Mouse (Mus musculus): ENCODE data around the gene Cox4i1. TPM values are rescaled to one million over a fixed set of nuclear protein-coding genes. Genes with fewer than 3 reads are reported as not detected.

The Cox4i1 gene
- polyA plus RNA-seq, 1 experiment from 2014 or later: 1,016 TPM

DNA sequence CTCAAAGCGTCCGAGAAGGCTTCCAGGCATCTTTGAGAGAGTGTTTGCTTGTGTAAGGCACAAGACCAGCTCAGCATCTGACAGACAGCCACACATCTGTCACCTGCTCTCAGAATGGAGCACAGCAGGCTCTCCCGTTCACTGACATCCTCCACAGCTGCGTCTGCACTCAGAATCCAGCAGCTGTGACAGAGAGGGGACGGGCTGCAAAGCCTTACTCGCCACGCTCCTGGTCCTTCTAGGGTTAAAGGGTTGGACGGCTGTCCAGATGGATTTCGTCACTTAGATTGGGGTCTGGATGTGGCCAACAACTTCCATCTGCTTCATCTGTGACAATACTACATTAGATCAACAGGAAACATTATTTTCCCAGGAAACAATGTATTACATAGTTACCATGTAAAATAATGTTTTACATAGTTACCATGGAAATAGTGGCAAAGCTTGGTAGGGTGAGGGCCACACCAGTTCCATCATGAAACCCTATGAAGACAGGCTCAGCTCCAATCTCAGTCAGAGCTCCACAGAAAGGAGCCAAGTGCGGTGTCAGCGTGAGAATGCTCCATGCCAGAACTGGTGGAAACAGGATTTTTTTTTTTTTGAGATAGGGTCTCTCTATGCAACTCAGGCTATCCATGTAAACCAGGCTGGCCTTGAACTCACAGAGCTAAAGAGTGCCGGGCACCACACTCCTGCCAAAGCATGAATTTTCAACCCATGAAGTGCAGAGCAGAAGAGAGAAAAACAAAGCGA lies 28.6 kb downstream of the Cox4i1 start:
- H3K4me3 ChIP-seq (replicated peaks; ENCODE audit: low read depth, low read length): no peak overlapping the region
- no peak overlapping the region for H3K27ac ChIP-seq (replicated peaks; ENCODE audit: low read depth, low read length)
- no peaks in the 10 kb centered on the region for H3K9me3 ChIP-seq (ENCODE audit: control insufficient read depth, low read length)
- no peaks in the 10 kb centered on the region for H3K4me1 ChIP-seq (ENCODE audit: control insufficient read depth, insufficient read depth, low read length)
- no peak overlapping the region for H3K4me2 ChIP-seq (ENCODE audit: low read length)
- DNase-seq: no peak
- no peak overlapping the region for H3K9ac ChIP-seq (replicated peaks; ENCODE audit: low read length)
- no peaks in the 10 kb centered on the region for H3K36me3 ChIP-seq (ENCODE audit: control insufficient read depth, insufficient read depth, low read length)
- no peaks in the 10 kb centered on the region for H3K27me3 ChIP-seq (ENCODE audit: control insufficient read depth, insufficient read depth, low read length)
- 50% methylated on average over 13 of the region's 13 CpGs for WGBS
- no peak for ATAC-seq (ENCODE audit: low FRiP score, low TSS enrichment)

DNA sequence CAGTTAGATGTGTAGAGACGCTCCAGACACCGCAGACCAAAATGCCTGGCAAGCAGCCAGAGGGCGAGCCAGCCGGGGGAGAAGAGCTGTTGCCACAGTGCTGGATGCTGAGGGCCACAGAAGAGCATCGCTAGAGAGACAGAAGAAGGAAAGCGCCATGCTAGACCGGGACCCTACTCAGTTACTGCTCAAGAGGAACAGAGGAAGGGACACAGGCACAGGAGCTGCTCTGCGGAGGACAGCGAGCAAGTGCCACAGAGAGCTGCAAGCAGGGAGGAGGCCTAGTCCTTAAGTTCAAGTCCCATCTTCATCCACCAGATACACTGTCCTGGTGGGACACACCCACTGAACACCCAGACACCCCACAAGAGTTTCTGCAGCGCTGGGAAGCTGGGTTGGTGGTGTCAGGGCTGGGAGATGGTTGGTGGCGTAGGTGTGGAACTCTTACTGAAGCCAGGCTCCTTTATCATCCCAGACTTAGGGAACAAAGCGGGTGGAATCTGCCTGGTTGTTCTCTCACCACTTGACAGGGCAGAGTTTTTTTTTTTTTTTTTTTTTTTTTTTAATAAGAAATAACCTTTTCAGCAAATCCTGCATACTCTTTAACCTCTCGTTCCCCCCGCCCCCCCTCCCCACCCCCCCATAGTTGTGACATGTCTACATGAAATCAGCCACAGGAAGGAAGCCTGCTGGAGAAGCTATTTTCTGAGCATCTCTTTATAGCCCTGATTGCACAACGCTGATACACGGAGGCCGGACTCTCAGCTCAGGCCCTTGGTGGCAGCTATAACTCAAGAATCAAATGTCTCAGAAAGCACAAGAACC lies 29.3 kb downstream of the Cox4i1 start:
- H3K27me3 ChIP-seq (ENCODE audit: control insufficient read depth, insufficient read depth, low read length): no peaks in the 10 kb centered on the region
- no peaks in the 10 kb centered on the region for H3K36me3 ChIP-seq (ENCODE audit: control insufficient read depth, insufficient read depth, low read length)
- H3K4me2 ChIP-seq (ENCODE audit: low read length): no peak overlapping the region
- ATAC-seq (ENCODE audit: low FRiP score, low TSS enrichment) (no peak), DNase-seq (peak; percentile 48)
- no peak overlapping the region for H3K9ac ChIP-seq (replicated peaks; ENCODE audit: low read length)
- no peak overlapping the region for H3K4me3 ChIP-seq (replicated peaks; ENCODE audit: low read depth, low read length)
- no peaks in the 10 kb centered on the region for H3K4me1 ChIP-seq (ENCODE audit: control insufficient read depth, insufficient read depth, low read length)
- H3K9me3 ChIP-seq (ENCODE audit: control insufficient read depth, low read length): no peaks in the 10 kb centered on the region
- WGBS: 82% methylated on average over 17 of the region's 17 CpGs
- H3K27ac ChIP-seq (replicated peaks; ENCODE audit: low read depth, low read length): no peak overlapping the region

DNA sequence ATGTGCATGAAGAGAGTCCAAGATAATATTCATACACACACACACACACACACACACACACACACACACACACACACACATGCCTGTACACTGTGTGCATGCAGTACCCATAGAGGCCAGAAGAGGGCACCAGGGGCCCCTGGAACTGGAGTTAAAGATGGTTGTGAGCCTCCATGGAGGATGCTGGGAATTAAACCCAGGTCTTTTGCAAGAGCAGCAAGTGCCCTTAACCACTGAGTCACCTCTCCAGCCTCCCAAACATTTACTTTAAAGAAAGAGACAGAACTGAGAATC lies 29.9 kb downstream of the Cox4i1 start:
- no peaks in the 10 kb centered on the region for H3K9me3 ChIP-seq (ENCODE audit: control insufficient read depth, low read length)
- no peak overlapping the region for H3K4me2 ChIP-seq (ENCODE audit: low read length)
- no peaks in the 10 kb centered on the region for H3K36me3 ChIP-seq (ENCODE audit: control insufficient read depth, insufficient read depth, low read length)
- H3K4me3 ChIP-seq (replicated peaks; ENCODE audit: low read depth, low read length): no peak overlapping the region
- no peaks in the 10 kb centered on the region for H3K4me1 ChIP-seq (ENCODE audit: control insufficient read depth, insufficient read depth, low read length)
- no peaks in the 10 kb centered on the region for H3K27me3 ChIP-seq (ENCODE audit: control insufficient read depth, insufficient read depth, low read length)
- H3K9ac ChIP-seq (replicated peaks; ENCODE audit: low read length): no peak overlapping the region
- ATAC-seq (ENCODE audit: low FRiP score, low TSS enrichment) (no peak), DNase-seq (no peak)
- H3K27ac ChIP-seq (replicated peaks; ENCODE audit: low read depth, low read length): no peak overlapping the region

DNA sequence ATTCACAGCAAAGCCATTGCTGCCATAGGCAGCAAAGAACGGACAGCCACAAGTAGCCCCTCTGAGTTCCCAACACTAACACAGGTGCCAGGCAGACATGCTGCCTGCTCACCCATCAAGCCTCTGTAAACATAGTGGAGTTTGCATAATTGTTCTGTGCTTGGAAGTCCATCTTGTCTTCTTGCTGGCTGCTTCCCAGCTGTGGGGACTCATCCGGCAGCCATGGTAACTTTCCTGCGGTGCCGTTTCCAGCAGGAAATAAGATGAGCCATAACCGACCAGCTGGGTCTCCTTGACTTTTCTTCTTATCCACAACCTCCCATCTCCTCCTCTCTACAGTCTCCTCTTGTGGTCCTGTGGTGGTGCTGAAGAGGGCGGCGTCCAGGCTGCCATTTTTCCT lies 30.4 kb downstream of the Cox4i1 start:
- Histone ChIP-seq H3K27ac (replicated peaks; ENCODE audit: low read depth, low read length) (no peak overlapping the region), H3K4me2 (ENCODE audit: low read length) (no peak overlapping the region), H3K4me3 (replicated peaks; ENCODE audit: low read depth, low read length) (no peak overlapping the region), H3K27me3 (ENCODE audit: control insufficient read depth, insufficient read depth, low read length) (no peaks in the 10 kb centered on the region), H3K9ac (replicated peaks; ENCODE audit: low read length) (no peak overlapping the region), H3K9me3 (ENCODE audit: control insufficient read depth, low read length) (no peaks in the 10 kb centered on the region), H3K36me3 (ENCODE audit: control insufficient read depth, insufficient read depth, low read length) (no peaks in the 10 kb centered on the region), H3K4me1 (ENCODE audit: control insufficient read depth, insufficient read depth, low read length) (no peaks in the 10 kb centered on the region)
- WGBS: 91% methylated on average over 7 of the region's 7 CpGs
- no peak for DNase-seq
- no peak for ATAC-seq (ENCODE audit: low FRiP score, low TSS enrichment)

DNA sequence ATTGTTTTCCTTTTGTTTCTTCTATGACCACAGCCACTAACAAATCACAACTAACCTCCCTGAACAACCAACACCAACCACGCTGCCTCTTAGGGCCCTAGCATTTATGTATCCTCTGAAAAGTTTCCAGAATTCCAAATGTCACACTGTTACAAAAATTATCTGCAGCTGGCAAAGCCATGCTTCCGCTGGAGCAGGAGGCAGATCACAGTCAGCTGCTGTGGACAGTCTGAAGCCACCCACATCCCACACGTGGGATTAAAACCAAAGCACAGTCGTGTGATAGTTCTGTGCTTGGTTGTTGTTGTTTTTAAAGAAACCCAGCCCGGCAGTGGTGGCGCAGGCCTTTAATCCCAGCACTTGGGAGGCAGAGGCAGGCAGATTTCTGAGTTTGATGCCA lies 31.1 kb downstream of the Cox4i1 start:
- WGBS: 83% methylated on average over 6 of the region's 6 CpGs

DNA sequence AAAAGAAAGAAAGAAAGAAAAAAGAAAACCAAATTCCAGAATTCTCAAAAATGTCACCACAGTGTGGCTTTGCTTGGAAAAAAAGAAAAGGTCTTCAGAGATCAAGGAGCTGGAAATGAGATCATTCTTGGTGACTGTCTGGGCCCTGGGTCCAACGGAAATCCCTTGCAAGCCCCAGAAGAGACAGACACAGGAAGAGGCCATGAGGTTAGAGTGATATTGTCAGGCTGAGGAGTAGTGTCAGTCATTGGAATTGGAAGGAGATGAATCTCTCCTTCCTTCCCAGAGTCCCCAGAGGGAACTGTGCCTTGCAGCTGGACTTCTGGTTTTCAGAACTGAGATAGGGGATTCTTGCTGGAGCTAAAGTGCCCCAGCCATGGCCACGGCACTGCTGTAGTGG lies 31.5 kb downstream of the Cox4i1 start:
- H3K9me3 ChIP-seq (ENCODE audit: control insufficient read depth, low read length): no peaks in the 10 kb centered on the region
- WGBS: 66% methylated on average over 2 of the region's 2 CpGs
- no peaks in the 10 kb centered on the region for H3K36me3 ChIP-seq (ENCODE audit: control insufficient read depth, insufficient read depth, low read length)
- H3K4me3 ChIP-seq (replicated peaks; ENCODE audit: low read depth, low read length): no peak overlapping the region
- ATAC-seq (ENCODE audit: low FRiP score, low TSS enrichment): no peak
- H3K27me3 ChIP-seq (ENCODE audit: control insufficient read depth, insufficient read depth, low read length): no peaks in the 10 kb centered on the region
- no peaks in the 10 kb centered on the region for H3K4me1 ChIP-seq (ENCODE audit: control insufficient read depth, insufficient read depth, low read length)
- no peak overlapping the region for H3K27ac ChIP-seq (replicated peaks; ENCODE audit: low read depth, low read length)
- H3K4me2 ChIP-seq (ENCODE audit: low read length): no peak overlapping the region
- no peak overlapping the region for H3K9ac ChIP-seq (replicated peaks; ENCODE audit: low read length)
- DNase-seq: no peak

More for the DNA sequence above, 31.1 kb downstream of the Cox4i1 start:
- Histone ChIP-seq H3K9ac (replicated peaks; ENCODE audit: low read length) (no peak overlapping the region), H3K9me3 (ENCODE audit: control insufficient read depth, low read length) (no peaks in the 10 kb centered on the region), H3K27ac (replicated peaks; ENCODE audit: low read depth, low read length) (no peak overlapping the region), H3K4me3 (replicated peaks; ENCODE audit: low read depth, low read length) (no peak overlapping the region), H3K36me3 (ENCODE audit: control insufficient read depth, insufficient read depth, low read length) (no peaks in the 10 kb centered on the region), H3K27me3 (ENCODE audit: control insufficient read depth, insufficient read depth, low read length) (no peaks in the 10 kb centered on the region), H3K4me1 (ENCODE audit: control insufficient read depth, insufficient read depth, low read length) (no peaks in the 10 kb centered on the region), H3K4me2 (ENCODE audit: low read length) (no peak overlapping the region)
- DNase-seq: no peak
- no peak for ATAC-seq (ENCODE audit: low FRiP score, low TSS enrichment)

DNA sequence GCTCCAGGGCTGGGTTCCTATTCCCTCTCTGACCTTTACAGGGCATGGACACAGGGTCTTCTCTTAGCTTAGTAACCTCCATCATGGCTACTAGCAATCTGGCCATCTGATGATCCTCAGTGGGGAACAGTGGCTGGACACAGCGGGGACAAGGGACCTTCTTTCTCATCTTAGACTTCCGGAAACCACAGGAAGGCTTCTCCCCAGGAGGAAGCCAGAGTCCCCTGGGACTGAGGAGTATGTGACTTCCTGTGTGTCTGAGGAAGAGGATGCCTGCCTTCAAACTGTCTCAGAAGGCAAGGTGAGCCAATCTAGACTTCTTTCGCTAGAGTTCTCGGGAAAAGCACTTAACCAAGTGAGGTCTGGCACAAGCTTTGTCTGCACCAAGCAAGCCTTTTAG lies 32.0 kb downstream of the Cox4i1 start:
- Histone ChIP-seq H3K36me3 (ENCODE audit: control insufficient read depth, insufficient read depth, low read length) (no peaks in the 10 kb centered on the region), H3K27me3 (ENCODE audit: control insufficient read depth, insufficient read depth, low read length) (no peaks in the 10 kb centered on the region), H3K4me2 (ENCODE audit: low read length) (no peak overlapping the region), H3K4me1 (ENCODE audit: control insufficient read depth, insufficient read depth, low read length) (no peaks in the 10 kb centered on the region), H3K9ac (replicated peaks; ENCODE audit: low read length) (no peak overlapping the region), H3K4me3 (replicated peaks; ENCODE audit: low read depth, low read length) (no peak overlapping the region), H3K9me3 (ENCODE audit: control insufficient read depth, low read length) (no peaks in the 10 kb centered on the region), H3K27ac (replicated peaks; ENCODE audit: low read depth, low read length) (no peak overlapping the region)
- no peak for ATAC-seq (ENCODE audit: low FRiP score, low TSS enrichment)
- DNase-seq: no peak
- 91% methylated on average over 4 of the region's 4 CpGs for WGBS

DNA sequence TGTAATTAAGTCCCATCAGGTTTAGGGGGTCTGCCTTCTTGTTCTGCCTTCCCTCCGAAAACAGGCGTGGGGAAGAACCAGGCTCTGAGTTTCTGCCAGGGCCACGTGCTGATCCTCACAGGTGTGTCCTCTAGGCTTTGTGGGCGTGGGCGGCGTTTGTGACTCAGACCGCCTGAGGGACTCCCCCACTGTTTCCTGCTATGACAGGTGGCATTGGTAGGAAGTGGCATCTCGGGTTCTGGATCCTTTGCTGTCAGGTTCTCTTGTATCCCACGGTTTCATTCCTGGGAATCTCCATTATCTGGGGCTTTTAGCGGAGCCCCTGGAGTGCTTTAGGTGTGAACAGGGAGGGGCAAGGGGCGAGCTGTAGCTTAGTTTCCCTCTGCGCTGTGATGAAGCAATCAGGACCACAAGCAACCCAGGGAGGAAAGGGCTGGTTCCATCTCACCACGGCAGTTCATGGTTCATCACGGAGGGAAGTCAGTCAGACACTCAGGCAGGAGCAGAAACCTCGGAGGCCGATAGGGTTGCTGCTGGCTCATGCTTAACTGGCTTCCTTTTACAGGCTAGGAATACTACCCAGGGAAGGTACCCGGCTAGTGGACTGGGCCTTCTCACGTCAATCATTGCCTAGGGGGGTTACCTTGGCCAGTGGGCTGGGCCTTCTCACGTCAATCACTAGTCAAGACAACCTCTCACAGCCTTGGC lies 33.9 kb downstream of the Cox4i1 start:
- 73% methylated on average over 19 of the region's 19 CpGs for WGBS
- Histone ChIP-seq H3K27ac (replicated peaks; ENCODE audit: low read depth, low read length) (no peak overlapping the region), H3K4me1 (ENCODE audit: control insufficient read depth, insufficient read depth, low read length) (no peaks in the 10 kb centered on the region), H3K4me3 (replicated peaks; ENCODE audit: low read depth, low read length) (no peak overlapping the region), H3K9ac (replicated peaks; ENCODE audit: low read length) (no peak overlapping the region), H3K9me3 (ENCODE audit: control insufficient read depth, low read length) (no peaks in the 10 kb centered on the region), H3K36me3 (ENCODE audit: control insufficient read depth, insufficient read depth, low read length) (no peaks in the 10 kb centered on the region), H3K4me2 (ENCODE audit: low read length) (no peak overlapping the region), H3K27me3 (ENCODE audit: control insufficient read depth, insufficient read depth, low read length) (no peaks in the 10 kb centered on the region)
- no peak for DNase-seq
- no peak for ATAC-seq (ENCODE audit: low FRiP score, low TSS enrichment)
